Mouse (Mus musculus) bone marrow, adult 2 months (tissue): ENCODE measurements around the gene Adsl. TPM values are rescaled to one million over a fixed set of nuclear protein-coding genes. Genes with fewer than 3 reads are reported as not detected.

Source experiments
- H3K27ac ChIP-seq: fragments of 200-500 bp; 2 replicates; pipeline ENCODE4 v1.5.1; 2012; ENCODE audit warnings: low read depth, mild to moderate bottlenecking, control low read depth, inconsistent platforms, low read length; ENCODE audit not compliant: control insufficient read depth, poor library complexity, insufficient read depth
- H3K4me1 ChIP-seq: fragments of 200-500 bp; 2 replicates; pipeline ENCODE4 v1.6.1; 2011; ENCODE audit warnings: low read length; ENCODE audit not compliant: control insufficient read depth, insufficient read depth
- H3K4me3 ChIP-seq: fragments of 200-500 bp; replicated peaks from 2 replicates; pipeline ENCODE3; 2011; ENCODE audit warnings: mild to moderate bottlenecking, low read depth, low read length, control low read depth; ENCODE audit not compliant: control insufficient read depth
- CTCF ChIP-seq: fragments of 200-500 bp; IDR thresholded peaks from 2 replicates; pipeline ENCODE4 v1.5.1; 2011; ENCODE audit warnings: low read length, control low read depth; ENCODE audit not compliant: control insufficient read depth, insufficient read depth
- POLR2A ChIP-seq: fragments of 200-500 bp; IDR thresholded peaks from 2 replicates; pipeline ENCODE4 v1.6.1; 2011; ENCODE audit warnings: low read depth, mild to moderate bottlenecking, control low read depth, low read length, borderline replicate concordance; ENCODE audit not compliant: control insufficient read depth
- WGBS: fragments of 180-500 bp; shearing (Covaris S2); methylation state at CpG from one replicate; pipeline ENCODE4 v1.1.7; 2018; 5-methylcytosine and 5-hydroxymethylcytosine counted together
- polyA plus RNA-seq: library from polyadenylated mRNA; stranded (reverse); fragments of >200 nt; gene quantifications from 2 replicates; pipeline ENCODE4 v1.2.4, GENCODE M21; 2011; ENCODE audit warnings: low replicate concordance; ENCODE audit not compliant: missing spikeins, insufficient read depth, insufficient read length

The Adsl gene
- polyA plus RNA-seq, 1 experiment: 11.1 TPM

GRCm38 (mm10) chr15:80950055-80950454, 1.8 kb downstream of the Adsl start:
- no peak overlapping the region for H3K4me3 ChIP-seq
- TF ChIP-seq CTCF (no peak), POLR2A (no peak)
- WGBS: 74% methylated on average over 7 of the region's 7 CpGs
- H3K4me1 ChIP-seq: peaks cover 5% of the 10 kb centered on the region; the same call in 1 of the 2 replicates
- no peak overlapping the region for H3K27ac ChIP-seq

- WGBS: 84% methylated on average over 9 of the region's 9 CpGs
- H3K27ac ChIP-seq: no peak overlapping the region
- H3K4me3 ChIP-seq: no peak overlapping the region
- H3K4me1 ChIP-seq: peaks cover 5% of the 10 kb centered on the region; the same call in 1 of the 2 replicates
- no peak for TF ChIP-seq POLR2A
These were observed 5.7 kb downstream of the Adsl start for GRCm38 (mm10) chr15:80953971-80954370.

- Histone ChIP-seq H3K4me3 (no peak overlapping the region), H3K4me1 (no peaks in the 10 kb centered on the region), H3K27ac (no peak overlapping the region)
- TF ChIP-seq POLR2A: no peak
- no peak for TF ChIP-seq CTCF
- 90% methylated on average over 3 of the region's 3 CpGs for WGBS
These were observed 6.6 kb downstream of the Adsl start for GRCm38 (mm10) chr15:80954861-80955260.

- TF ChIP-seq CTCF (no peak), POLR2A (no peak)
- Histone ChIP-seq H3K4me1 (no peaks in the 10 kb centered on the region), H3K27ac (no peak overlapping the region), H3K4me3 (no peak overlapping the region)
- WGBS: 91% methylated on average over 12 of the region's 12 CpGs
These were observed 7.6 kb downstream of the Adsl start for GRCm38 (mm10) chr15:80955836-80956438.

- H3K27ac ChIP-seq: no peak overlapping the region
- TF ChIP-seq POLR2A (no peak), CTCF (no peak)
- H3K4me3 ChIP-seq: no peak overlapping the region
- no peaks in the 10 kb centered on the region for H3K4me1 ChIP-seq
- WGBS: 78% methylated on average over 1 of the region's 1 CpGs
These were observed 21.1 kb downstream of the Adsl start for GRCm38 (mm10) chr15:80969371-80969770.

- Histone ChIP-seq H3K27ac (no peak overlapping the region), H3K4me1 (no peaks in the 10 kb centered on the region; the same call in 1 of the 2 replicates), H3K4me3 (no peak overlapping the region)
- TF ChIP-seq CTCF (no peak), POLR2A (no peak)
- 58% methylated on average over 5 of the region's 5 CpGs for WGBS
These were observed 26.0 kb downstream of the Adsl start for GRCm38 (mm10) chr15:80974311-80974710.

GRCm38 (mm10) chr15:80975666-80976065, 27.4 kb downstream of the Adsl start:
- no peak for TF ChIP-seq CTCF
- TF ChIP-seq POLR2A: no peak
- Histone ChIP-seq H3K27ac (no peak overlapping the region), H3K4me3 (no peak overlapping the region), H3K4me1 (no peaks in the 10 kb centered on the region; the same call in 1 of the 2 replicates)
- 59% methylated on average over 3 of the region's 3 CpGs for WGBS

- no peaks in the 10 kb centered on the region; the same call in 1 of the 2 replicates for H3K4me1 ChIP-seq
- TF ChIP-seq CTCF (no peak), POLR2A (peak; percentile 44; the same call in 1 of the 2 replicates)
- H3K27ac ChIP-seq: peak within 1 kb of the TSS; percentile 51; the same call in 1 of the 2 replicates
- H3K4me3 ChIP-seq: peak within 1 kb of the TSS; percentile 96
- WGBS: under 1% methylated on average over 67 of the region's 67 CpGs
These were observed 29.5 kb downstream of the Adsl start, which contains the start of gene Sgsm3 for GRCm38 (mm10) chr15:80977620-80978334. Sgsm3 (plus strand) TSS chr15:80977765.

- no peaks in the 10 kb centered on the region; the same call in 1 of the 2 replicates for H3K4me1 ChIP-seq
- no peak overlapping the region for H3K27ac ChIP-seq
- WGBS: 74% methylated on average over 4 of the region's 4 CpGs
- no peak for TF ChIP-seq POLR2A
- no peak overlapping the region for H3K4me3 ChIP-seq
These were observed 31.3 kb downstream of the Adsl start for GRCm38 (mm10) chr15:80979611-80980010.
